Mouse (Mus musculus): Measurements from ENCODE around the gene Scn8a. TPM values are rescaled to one million over a fixed set of nuclear protein-coding genes. Genes with fewer than 3 reads are reported as not detected.

Scn8a gene
- polyA plus RNA-seq, 1 experiment from 2014 or later = 19.0 TPM

- Histone ChIP-seq H3K9ac (replicated peaks; ENCODE audit: low read length) (no peak overlapping the region), H3K4me1 (ENCODE audit: control insufficient read depth, insufficient read depth, low read length) (0 out of 2 replicates have a peak, but pooled peaks cover 5% of the 10 kb centered on the region), H3K4me3 (replicated peaks; ENCODE audit: low read depth, low read length) (no peak overlapping the region), H3K36me3 (ENCODE audit: control insufficient read depth, insufficient read depth, low read length) (no peaks in the 10 kb centered on the region), H3K27me3 (ENCODE audit: control insufficient read depth, insufficient read depth, low read length) (no peaks in the 10 kb centered on the region), H3K4me2 (ENCODE audit: low read length) (no peak overlapping the region), H3K27ac (replicated peaks; ENCODE audit: low read depth, low read length) (no peak overlapping the region), H3K9me3 (ENCODE audit: control insufficient read depth, low read length) (no peaks in the 10 kb centered on the region)
- 86% methylated on average over 2 of the region's 2 CpGs for WGBS
- no peak for ATAC-seq (ENCODE audit: low FRiP score, low TSS enrichment)
- no peak for DNase-seq
These were observed 82.6 kb downstream of the Scn8a start for GRCm38 (mm10) chr15:100952292-100952691.

- Histone ChIP-seq H3K27ac (replicated peaks; ENCODE audit: low read depth, low read length) (no peak overlapping the region), H3K9me3 (ENCODE audit: control insufficient read depth, low read length) (no peaks in the 10 kb centered on the region), H3K4me1 (ENCODE audit: control insufficient read depth, insufficient read depth, low read length) (0 out of 2 replicates have a peak, but pooled peaks cover 5% of the 10 kb centered on the region), H3K9ac (replicated peaks; ENCODE audit: low read length) (no peak overlapping the region), H3K27me3 (ENCODE audit: control insufficient read depth, insufficient read depth, low read length) (no peaks in the 10 kb centered on the region), H3K36me3 (ENCODE audit: control insufficient read depth, insufficient read depth, low read length) (no peaks in the 10 kb centered on the region), H3K4me3 (replicated peaks; ENCODE audit: low read depth, low read length) (no peak overlapping the region), H3K4me2 (ENCODE audit: low read length) (no peak overlapping the region)
- DNase-seq (peak; percentile 23), ATAC-seq (ENCODE audit: low FRiP score, low TSS enrichment) (no peak)
- WGBS = 22% methylated on average over 8 of the region's 8 CpGs
These were observed 83.2 kb downstream of the Scn8a start for GRCm38 (mm10) chr15:100952854-100953253.

- ATAC-seq (ENCODE audit: low FRiP score, low TSS enrichment) = no peak
- no peak overlapping the region for H3K27ac ChIP-seq (replicated peaks; ENCODE audit: low read depth, low read length)
- H3K9me3 ChIP-seq (ENCODE audit: control insufficient read depth, low read length) = no peaks in the 10 kb centered on the region
- no peak overlapping the region for H3K4me2 ChIP-seq (ENCODE audit: low read length)
- no peak overlapping the region for H3K9ac ChIP-seq (replicated peaks; ENCODE audit: low read length)
- H3K27me3 ChIP-seq (ENCODE audit: control insufficient read depth, insufficient read depth, low read length) = no peaks in the 10 kb centered on the region
- no peaks in the 10 kb centered on the region for H3K36me3 ChIP-seq (ENCODE audit: control insufficient read depth, insufficient read depth, low read length)
- 0 out of 2 replicates have a peak, but pooled peaks cover 5% of the 10 kb centered on the region for H3K4me1 ChIP-seq (ENCODE audit: control insufficient read depth, insufficient read depth, low read length)
- WGBS = 41% methylated on average over 7 of the region's 7 CpGs
- H3K4me3 ChIP-seq (replicated peaks; ENCODE audit: low read depth, low read length) = no peak overlapping the region
- peak; percentile 17 for DNase-seq
These were observed 84.3 kb downstream of the Scn8a start for GRCm38 (mm10) chr15:100953955-100954354.

GRCm38 (mm10) chr15:100954751-100955150 lies 85.1 kb downstream of the Scn8a start:
- Histone ChIP-seq H3K4me3 (replicated peaks; ENCODE audit: low read depth, low read length) (no peak overlapping the region), H3K9ac (replicated peaks; ENCODE audit: low read length) (no peak overlapping the region), H3K27ac (replicated peaks; ENCODE audit: low read depth, low read length) (no peak overlapping the region; the same call in 1 of the 2 replicates), H3K27me3 (ENCODE audit: control insufficient read depth, insufficient read depth, low read length) (no peaks in the 10 kb centered on the region), H3K4me2 (ENCODE audit: low read length) (no peak overlapping the region), H3K9me3 (ENCODE audit: control insufficient read depth, low read length) (no peaks in the 10 kb centered on the region), H3K36me3 (ENCODE audit: control insufficient read depth, insufficient read depth, low read length) (0 out of 2 replicates have a peak, but pooled peaks cover under 1% of the 10 kb centered on the region), H3K4me1 (ENCODE audit: control insufficient read depth, insufficient read depth, low read length) (0 out of 2 replicates have a peak, but pooled peaks cover 5% of the 10 kb centered on the region)
- ATAC-seq (ENCODE audit: low FRiP score, low TSS enrichment) = no peak
- WGBS = 67% methylated on average over 16 of the region's 16 CpGs
- no peak for DNase-seq

- 0 out of 2 replicates have a peak, but pooled peaks cover 5% of the 10 kb centered on the region for H3K36me3 ChIP-seq (ENCODE audit: control insufficient read depth, insufficient read depth, low read length)
- ATAC-seq (ENCODE audit: low FRiP score, low TSS enrichment) (no peak), DNase-seq (no peak)
- no peak overlapping the region for H3K27ac ChIP-seq (replicated peaks; ENCODE audit: low read depth, low read length)
- no peak overlapping the region for H3K4me2 ChIP-seq (ENCODE audit: low read length)
- no peak overlapping the region for H3K4me3 ChIP-seq (replicated peaks; ENCODE audit: low read depth, low read length)
- no peaks in the 10 kb centered on the region for H3K4me1 ChIP-seq (ENCODE audit: control insufficient read depth, insufficient read depth, low read length)
- 91% methylated on average over 6 of the region's 6 CpGs for WGBS
- no peaks in the 10 kb centered on the region for H3K9me3 ChIP-seq (ENCODE audit: control insufficient read depth, low read length)
- no peaks in the 10 kb centered on the region for H3K27me3 ChIP-seq (ENCODE audit: control insufficient read depth, insufficient read depth, low read length)
- no peak overlapping the region for H3K9ac ChIP-seq (replicated peaks; ENCODE audit: low read length)
These were observed 91.3 kb downstream of the Scn8a start for GRCm38 (mm10) chr15:100960958-100961357.

- H3K4me2 ChIP-seq (ENCODE audit: low read length) = no peak overlapping the region
- no peak overlapping the region for H3K4me3 ChIP-seq (replicated peaks; ENCODE audit: low read depth, low read length)
- WGBS = 79% methylated on average over 4 of the region's 4 CpGs
- DNase-seq (no peak), ATAC-seq (ENCODE audit: low FRiP score, low TSS enrichment) (no peak)
- H3K9me3 ChIP-seq (ENCODE audit: control insufficient read depth, low read length) = no peaks in the 10 kb centered on the region
- no peak overlapping the region for H3K9ac ChIP-seq (replicated peaks; ENCODE audit: low read length)
- H3K36me3 ChIP-seq (ENCODE audit: control insufficient read depth, insufficient read depth, low read length) = 0 out of 2 replicates have a peak, but pooled peaks cover 7% of the 10 kb centered on the region
- no peaks in the 10 kb centered on the region for H3K4me1 ChIP-seq (ENCODE audit: control insufficient read depth, insufficient read depth, low read length)
- H3K27me3 ChIP-seq (ENCODE audit: control insufficient read depth, insufficient read depth, low read length) = no peaks in the 10 kb centered on the region
- H3K27ac ChIP-seq (replicated peaks; ENCODE audit: low read depth, low read length) = no peak overlapping the region
These were observed 91.9 kb downstream of the Scn8a start for GRCm38 (mm10) chr15:100961561-100961960.

- Histone ChIP-seq H3K4me1 (ENCODE audit: control insufficient read depth, insufficient read depth, low read length) (no peaks in the 10 kb centered on the region), H3K27ac (replicated peaks; ENCODE audit: low read depth, low read length) (no peak overlapping the region), H3K9me3 (ENCODE audit: control insufficient read depth, low read length) (no peaks in the 10 kb centered on the region), H3K4me3 (replicated peaks; ENCODE audit: low read depth, low read length) (no peak overlapping the region), H3K27me3 (ENCODE audit: control insufficient read depth, insufficient read depth, low read length) (no peaks in the 10 kb centered on the region), H3K9ac (replicated peaks; ENCODE audit: low read length) (no peak overlapping the region), H3K4me2 (ENCODE audit: low read length) (no peak overlapping the region), H3K36me3 (ENCODE audit: control insufficient read depth, insufficient read depth, low read length) (peaks cover 30% of the 10 kb centered on the region)
- ATAC-seq (ENCODE audit: low FRiP score, low TSS enrichment) (no peak), DNase-seq (no peak)
- WGBS = 83% methylated on average over 11 of the region's 11 CpGs
These were observed 101.8 kb downstream of the Scn8a start for GRCm38 (mm10) chr15:100971443-100971842.

- Histone ChIP-seq H3K4me1 (ENCODE audit: control insufficient read depth, insufficient read depth, low read length) (no peaks in the 10 kb centered on the region), H3K27ac (replicated peaks; ENCODE audit: low read depth, low read length) (no peak overlapping the region), H3K9ac (replicated peaks; ENCODE audit: low read length) (no peak overlapping the region), H3K36me3 (ENCODE audit: control insufficient read depth, insufficient read depth, low read length) (peaks cover 36% of the 10 kb centered on the region), H3K27me3 (ENCODE audit: control insufficient read depth, insufficient read depth, low read length) (no peaks in the 10 kb centered on the region), H3K4me3 (replicated peaks; ENCODE audit: low read depth, low read length) (no peak overlapping the region), H3K4me2 (ENCODE audit: low read length) (no peak overlapping the region), H3K9me3 (ENCODE audit: control insufficient read depth, low read length) (no peaks in the 10 kb centered on the region)
- 46% methylated on average over 11 of the region's 11 CpGs for WGBS
- DNase-seq = peak; percentile 49
- no peak for ATAC-seq (ENCODE audit: low FRiP score, low TSS enrichment)
These were observed 103.1 kb downstream of the Scn8a start for GRCm38 (mm10) chr15:100972795-100973194.

- DNase-seq = peak; percentile 35
- H3K9me3 ChIP-seq (ENCODE audit: control insufficient read depth, low read length) = no peaks in the 10 kb centered on the region
- no peaks in the 10 kb centered on the region for H3K4me1 ChIP-seq (ENCODE audit: control insufficient read depth, insufficient read depth, low read length)
- peaks cover 33% of the 10 kb centered on the region for H3K36me3 ChIP-seq (ENCODE audit: control insufficient read depth, insufficient read depth, low read length)
- no peak overlapping the region for H3K27ac ChIP-seq (replicated peaks; ENCODE audit: low read depth, low read length)
- ATAC-seq (ENCODE audit: low FRiP score, low TSS enrichment) = no peak
- H3K27me3 ChIP-seq (ENCODE audit: control insufficient read depth, insufficient read depth, low read length) = no peaks in the 10 kb centered on the region
- no peak overlapping the region for H3K4me2 ChIP-seq (ENCODE audit: low read length)
- WGBS = 89% methylated on average over 1 of the region's 1 CpGs
- no peak overlapping the region for H3K9ac ChIP-seq (replicated peaks; ENCODE audit: low read length)
- H3K4me3 ChIP-seq (replicated peaks; ENCODE audit: low read depth, low read length) = no peak overlapping the region
These were observed 105.0 kb downstream of the Scn8a start for GRCm38 (mm10) chr15:100974679-100975078.
